Mouse (Mus musculus): ENCODE data around the gene Castor2. TPM values are rescaled to one million over a fixed set of nuclear protein-coding genes. Genes with fewer than 3 reads are reported as not detected.

Gene Castor2
- polyA plus RNA-seq, 1 experiment from 2014 or later = 6.1 TPM

DNA sequence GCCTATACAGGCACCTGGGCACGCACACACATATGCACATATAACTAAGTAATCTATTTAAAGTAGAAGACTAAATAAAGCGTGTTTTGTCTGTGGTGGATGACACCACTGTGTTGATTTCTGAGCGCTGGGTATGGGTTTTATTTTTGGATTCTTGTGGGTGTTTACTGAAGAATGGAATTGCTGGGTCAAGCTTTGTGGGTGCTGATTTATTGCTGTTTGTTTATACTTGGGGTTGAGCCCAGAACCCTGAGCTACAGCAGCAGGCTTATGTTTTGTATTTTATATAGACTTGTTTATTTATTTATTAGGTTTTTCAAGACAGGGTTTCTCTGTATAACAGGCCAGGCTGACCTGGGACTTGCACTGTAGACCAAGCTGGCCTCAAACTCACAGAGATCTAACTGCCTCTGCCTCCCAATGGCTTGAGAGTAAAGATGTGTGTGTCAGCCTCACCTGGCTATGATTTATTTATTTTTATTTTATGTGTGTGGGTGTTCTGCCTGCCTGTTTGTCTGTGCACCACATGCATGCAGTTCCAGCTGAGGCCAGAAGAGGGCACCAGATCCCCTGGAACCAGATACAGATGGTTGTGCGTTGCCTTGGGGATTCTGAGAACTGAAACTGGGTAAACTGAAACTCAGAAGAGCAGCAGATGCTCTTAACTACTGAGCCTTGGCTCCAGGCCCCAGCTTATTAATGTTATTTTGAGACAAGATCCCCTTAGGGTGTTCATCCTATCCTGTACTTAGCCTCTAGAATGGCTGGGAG, 87.6 kb downstream of the Castor2 start:
- H3K4me1 ChIP-seq (ENCODE audit: control insufficient read depth, insufficient read depth, low read length) = peaks cover 11% of the 10 kb centered on the region
- no peak overlapping the region for H3K27ac ChIP-seq (ENCODE audit: low read length)
- H3K4me2 ChIP-seq (replicated peaks; ENCODE audit: low read depth, low read length) = no peak overlapping the region
- H3K9ac ChIP-seq (replicated peaks; ENCODE audit: low read depth, low read length) = no peak overlapping the region
- H3K4me3 ChIP-seq (ENCODE audit: low read depth, low read length) = no peak overlapping the region
- WGBS = 66% methylated on average over 4 of the region's 4 CpGs
- H3K9me3 ChIP-seq (ENCODE audit: control insufficient read depth, low read depth, low read length) = no peaks in the 10 kb centered on the region
- ATAC-seq (ENCODE audit: insufficient number of reproducible peaks, insufficient read depth, low FRiP score, low read depth) = no peak
- no peaks in the 10 kb centered on the region for H3K36me3 ChIP-seq (ENCODE audit: control insufficient read depth, insufficient read depth, low read length)
- no peaks in the 10 kb centered on the region for H3K27me3 ChIP-seq (ENCODE audit: control insufficient read depth, insufficient read depth, low read length)

DNA sequence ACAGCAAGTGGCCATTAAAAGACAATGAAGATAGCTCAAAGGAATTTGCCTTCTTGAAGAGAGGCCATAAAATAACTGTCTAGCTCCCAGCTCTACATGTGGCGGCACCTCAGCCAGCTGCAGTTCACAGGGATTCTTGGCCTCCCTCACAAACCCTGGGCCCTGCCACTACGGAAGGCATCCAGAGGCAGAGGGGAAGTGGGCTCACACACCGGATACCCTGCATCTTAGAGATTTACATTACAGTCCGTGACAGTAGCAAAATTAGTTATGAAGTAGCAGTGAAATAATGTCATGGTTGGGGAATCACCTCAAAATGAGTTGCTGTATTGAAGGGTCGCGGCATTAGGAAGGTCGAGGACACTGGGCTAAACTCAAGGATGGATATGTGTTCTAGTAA, 89.1 kb downstream of the Castor2 start:
- 85% methylated on average over 7 of the region's 7 CpGs for WGBS
- ATAC-seq (ENCODE audit: insufficient number of reproducible peaks, insufficient read depth, low FRiP score, low read depth) = no peak
- Histone ChIP-seq H3K27ac (ENCODE audit: low read length) (no peak overlapping the region), H3K9ac (replicated peaks; ENCODE audit: low read depth, low read length) (no peak overlapping the region), H3K4me3 (ENCODE audit: low read depth, low read length) (no peak overlapping the region), H3K27me3 (ENCODE audit: control insufficient read depth, insufficient read depth, low read length) (no peaks in the 10 kb centered on the region), H3K4me2 (replicated peaks; ENCODE audit: low read depth, low read length) (no peak overlapping the region), H3K36me3 (ENCODE audit: control insufficient read depth, insufficient read depth, low read length) (no peaks in the 10 kb centered on the region), H3K9me3 (ENCODE audit: control insufficient read depth, low read depth, low read length) (no peaks in the 10 kb centered on the region), H3K4me1 (ENCODE audit: control insufficient read depth, insufficient read depth, low read length) (peaks cover under 1% of the 10 kb centered on the region)

DNA sequence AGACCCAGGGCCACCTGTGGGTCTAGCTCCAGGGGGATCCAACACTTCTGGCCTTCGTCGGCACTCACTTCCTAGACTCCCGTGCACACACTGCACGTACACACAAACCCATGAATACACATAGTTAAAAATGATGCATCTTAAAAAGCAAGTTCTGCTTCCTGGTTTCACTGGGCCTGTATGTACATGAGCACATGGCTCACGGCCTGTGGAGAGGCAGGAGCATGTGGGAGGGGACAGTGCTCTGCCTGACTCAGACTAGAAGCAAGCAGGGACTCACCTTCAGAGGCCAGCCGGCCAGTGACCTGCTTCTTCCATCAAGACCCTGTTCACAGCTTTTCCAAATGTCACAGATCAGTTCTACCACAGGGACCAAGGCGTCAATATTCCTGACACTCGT, 94.2 kb downstream of the Castor2 start:
- H3K9ac ChIP-seq (replicated peaks; ENCODE audit: low read depth, low read length) = no peak overlapping the region
- no peak for ATAC-seq (ENCODE audit: insufficient number of reproducible peaks, insufficient read depth, low FRiP score, low read depth)
- no peak overlapping the region for H3K27ac ChIP-seq (ENCODE audit: low read length)
- no peaks in the 10 kb centered on the region for H3K27me3 ChIP-seq (ENCODE audit: control insufficient read depth, insufficient read depth, low read length)
- H3K4me2 ChIP-seq (replicated peaks; ENCODE audit: low read depth, low read length) = no peak overlapping the region
- H3K4me3 ChIP-seq (ENCODE audit: low read depth, low read length) = no peak overlapping the region
- H3K9me3 ChIP-seq (ENCODE audit: control insufficient read depth, low read depth, low read length) = no peaks in the 10 kb centered on the region
- H3K36me3 ChIP-seq (ENCODE audit: control insufficient read depth, insufficient read depth, low read length) = peaks cover 8% of the 10 kb centered on the region; the same call in 1 of the 2 replicates
- 84% methylated on average over 8 of the region's 8 CpGs for WGBS
- H3K4me1 ChIP-seq (ENCODE audit: control insufficient read depth, insufficient read depth, low read length) = no peaks in the 10 kb centered on the region

Other genes starting within 250 kb of the Castor2 start
- gene Rcc1l, start 77.1 kb downstream of the Castor2 start, polyA plus RNA-seq (2014; fragmentation: Nextera tagmentation; extraction: Ambion mirVana) = 23.3 and 23.8 TPM in 2 replicates
- 8.5 and 10.1 TPM in 2 replicates for gene Gtf2ird2, start 84.3 kb downstream of the Castor2 start, polyA plus RNA-seq (2014; fragmentation: Nextera tagmentation; extraction: Ambion mirVana)
- 4.3 and 4.5 TPM in 2 replicates for gene Ncf1, start 129.9 kb downstream of the Castor2 start, polyA plus RNA-seq (2014; fragmentation: Nextera tagmentation; extraction: Ambion mirVana)
- 178 and 184 TPM in 2 replicates for gene Gtf2i, start 215.0 kb downstream of the Castor2 start, polyA plus RNA-seq (2014; fragmentation: Nextera tagmentation; extraction: Ambion mirVana)

Data from stomach, embryonic 14.5 days (tissue).